Mouse (Mus musculus): ENCODE measurements around the gene Sulf2. TPM values are rescaled to one million over a fixed set of nuclear protein-coding genes. Genes with fewer than 3 reads are reported as not detected.

Sulf2 gene
- polyA plus RNA-seq, 1 experiment: 119 TPM

GRCm38 (mm10) chr2:166082661-166083060 lies 72.8 kb downstream of the Sulf2 start:
- Histone ChIP-seq H3K9me3 (replicated peaks; ENCODE audit: control insufficient read depth, insufficient read depth, low read length, poor library complexity, severe bottlenecking) (no peaks in the 10 kb centered on the region), H3K27ac (ENCODE audit: insufficient read depth, low read length) (no peak overlapping the region), H3K27me3 (ENCODE audit: control insufficient read depth, insufficient read depth, low read length, poor library complexity, severe bottlenecking) (no peaks in the 10 kb centered on the region), H3K36me3 (ENCODE audit: control insufficient read depth, insufficient read depth, low read length, poor library complexity, severe bottlenecking) (peaks cover 14% of the 10 kb centered on the region), H3K9ac (ENCODE audit: low read depth, poor library complexity, severe bottlenecking) (no peak overlapping the region), H3K4me1 (ENCODE audit: control insufficient read depth, insufficient read depth, low read length) (no peaks in the 10 kb centered on the region), H3K4me3 (ENCODE audit: low read depth, low read length) (no peak overlapping the region)
- no peak for TF ChIP-seq EP300 (IDR thresholded peaks at IDR 0.05; ENCODE audit: insufficient read depth, low read depth, low read length)
- no peak for TF ChIP-seq CTCF (IDR thresholded peaks at IDR 0.05; ENCODE audit: low read depth, low read length)
- no peak for TF ChIP-seq POLR2A (IDR thresholded peaks at IDR 0.05; ENCODE audit: insufficient read depth, low read length)

- H3K27ac ChIP-seq (ENCODE audit: insufficient read depth, low read length): no peak overlapping the region
- no peaks in the 10 kb centered on the region for H3K27me3 ChIP-seq (ENCODE audit: control insufficient read depth, insufficient read depth, low read length, poor library complexity, severe bottlenecking)
- H3K4me3 ChIP-seq (ENCODE audit: low read depth, low read length): no peak overlapping the region
- no peak overlapping the region for H3K9ac ChIP-seq (ENCODE audit: low read depth, poor library complexity, severe bottlenecking)
- H3K9me3 ChIP-seq (replicated peaks; ENCODE audit: control insufficient read depth, insufficient read depth, low read length, poor library complexity, severe bottlenecking): no peaks in the 10 kb centered on the region
- H3K36me3 ChIP-seq (ENCODE audit: control insufficient read depth, insufficient read depth, low read length, poor library complexity, severe bottlenecking): peaks cover 11% of the 10 kb centered on the region
- H3K4me1 ChIP-seq (ENCODE audit: control insufficient read depth, insufficient read depth, low read length): no peaks in the 10 kb centered on the region
- TF ChIP-seq CTCF (IDR thresholded peaks at IDR 0.05; ENCODE audit: low read depth, low read length): peak; percentile 93
- no peak for TF ChIP-seq POLR2A (IDR thresholded peaks at IDR 0.05; ENCODE audit: insufficient read depth, low read length)
- no peak for TF ChIP-seq EP300 (IDR thresholded peaks at IDR 0.05; ENCODE audit: insufficient read depth, low read depth, low read length)
These were observed 73.3 kb downstream of the Sulf2 start for GRCm38 (mm10) chr2:166082193-166082592.

- Histone ChIP-seq H3K4me1 (ENCODE audit: control insufficient read depth, insufficient read depth, low read length) (no peaks in the 10 kb centered on the region), H3K4me3 (ENCODE audit: low read depth, low read length) (no peak overlapping the region), H3K27ac (ENCODE audit: insufficient read depth, low read length) (no peak overlapping the region), H3K36me3 (ENCODE audit: control insufficient read depth, insufficient read depth, low read length, poor library complexity, severe bottlenecking) (peaks cover 11% of the 10 kb centered on the region), H3K9me3 (replicated peaks; ENCODE audit: control insufficient read depth, insufficient read depth, low read length, poor library complexity, severe bottlenecking) (no peaks in the 10 kb centered on the region), H3K27me3 (ENCODE audit: control insufficient read depth, insufficient read depth, low read length, poor library complexity, severe bottlenecking) (no peaks in the 10 kb centered on the region), H3K9ac (ENCODE audit: low read depth, poor library complexity, severe bottlenecking) (0 out of 2 replicates have a peak overlapping the region, but pooled peaks have one; percentile 20)
- no peak for TF ChIP-seq CTCF (IDR thresholded peaks at IDR 0.05; ENCODE audit: low read depth, low read length)
- TF ChIP-seq POLR2A (IDR thresholded peaks at IDR 0.05; ENCODE audit: insufficient read depth, low read length): no peak
- no peak for TF ChIP-seq EP300 (IDR thresholded peaks at IDR 0.05; ENCODE audit: insufficient read depth, low read depth, low read length)
These were observed 74.3 kb downstream of the Sulf2 start for GRCm38 (mm10) chr2:166080967-166081750.

- H3K27ac ChIP-seq (ENCODE audit: insufficient read depth, low read length): 0 out of 2 replicates have a peak overlapping the region, but pooled peaks have one; percentile 16
- H3K4me1 ChIP-seq (ENCODE audit: control insufficient read depth, insufficient read depth, low read length): no peaks in the 10 kb centered on the region
- H3K4me3 ChIP-seq (ENCODE audit: low read depth, low read length): no peak overlapping the region
- TF ChIP-seq POLR2A (IDR thresholded peaks at IDR 0.05; ENCODE audit: insufficient read depth, low read length) (no peak), CTCF (IDR thresholded peaks at IDR 0.05; ENCODE audit: low read depth, low read length) (no peak), EP300 (IDR thresholded peaks at IDR 0.05; ENCODE audit: insufficient read depth, low read depth, low read length) (no peak)
- H3K27me3 ChIP-seq (ENCODE audit: control insufficient read depth, insufficient read depth, low read length, poor library complexity, severe bottlenecking): no peaks in the 10 kb centered on the region
- H3K36me3 ChIP-seq (ENCODE audit: control insufficient read depth, insufficient read depth, low read length, poor library complexity, severe bottlenecking): peaks cover 11% of the 10 kb centered on the region
- H3K9ac ChIP-seq (ENCODE audit: low read depth, poor library complexity, severe bottlenecking): 0 out of 2 replicates have a peak overlapping the region, but pooled peaks have one; percentile 20
- H3K9me3 ChIP-seq (replicated peaks; ENCODE audit: control insufficient read depth, insufficient read depth, low read length, poor library complexity, severe bottlenecking): no peaks in the 10 kb centered on the region
These were observed 75.2 kb downstream of the Sulf2 start for GRCm38 (mm10) chr2:166079961-166080885.

GRCm38 (mm10) chr2:166079231-166079630 lies 76.2 kb downstream of the Sulf2 start:
- Histone ChIP-seq H3K27ac (ENCODE audit: insufficient read depth, low read length) (no peak overlapping the region), H3K9me3 (replicated peaks; ENCODE audit: control insufficient read depth, insufficient read depth, low read length, poor library complexity, severe bottlenecking) (no peaks in the 10 kb centered on the region), H3K4me3 (ENCODE audit: low read depth, low read length) (no peak overlapping the region), H3K9ac (ENCODE audit: low read depth, poor library complexity, severe bottlenecking) (no peak overlapping the region), H3K4me1 (ENCODE audit: control insufficient read depth, insufficient read depth, low read length) (no peaks in the 10 kb centered on the region), H3K36me3 (ENCODE audit: control insufficient read depth, insufficient read depth, low read length, poor library complexity, severe bottlenecking) (peaks cover 8% of the 10 kb centered on the region), H3K27me3 (ENCODE audit: control insufficient read depth, insufficient read depth, low read length, poor library complexity, severe bottlenecking) (no peaks in the 10 kb centered on the region)
- no peak for TF ChIP-seq CTCF (IDR thresholded peaks at IDR 0.05; ENCODE audit: low read depth, low read length)
- TF ChIP-seq EP300 (IDR thresholded peaks at IDR 0.05; ENCODE audit: insufficient read depth, low read depth, low read length): no peak
- no peak for TF ChIP-seq POLR2A (IDR thresholded peaks at IDR 0.05; ENCODE audit: insufficient read depth, low read length)

All from ES-Bruce4 (cell line).